Mouse (Mus musculus) cerebellum, adult 2 months (tissue): ENCODE data around the gene Dennd2a. TPM values are rescaled to one million over a fixed set of nuclear protein-coding genes. Genes with fewer than 3 reads are reported as not detected.

Experiments used
- DNase-seq, 2 experiments: peaks; one replicate each; pipeline ENCODE4 v3.0.0; 2021
- H3K27ac ChIP-seq: fragments of 200-500 bp; 2 replicates; pipeline ENCODE4 v1.5.1; 2012; ENCODE audit warnings: low read length, control low read depth, inconsistent platforms; ENCODE audit not compliant: insufficient read depth
- H3K27me3 ChIP-seq: fragments of 200-500 bp; 2 replicates; pipeline ENCODE4 v1.6.1; 2012; ENCODE audit warnings: inconsistent platforms, mild to moderate bottlenecking, low read length, moderate library complexity; ENCODE audit not compliant: control insufficient read depth, insufficient read depth
- H3K4me1 ChIP-seq: fragments of 200-500 bp; 2 replicates; pipeline ENCODE4 v1.6.1; 2011; ENCODE audit warnings: low read length; ENCODE audit not compliant: control insufficient read depth, insufficient read depth
- H3K4me3 ChIP-seq: fragments of 200-500 bp; replicated peaks from 2 replicates; pipeline ENCODE3; 2011; ENCODE audit warnings: mild to moderate bottlenecking, low read depth, low read length, control low read depth; ENCODE audit not compliant: insufficient read depth
- CTCF ChIP-seq: fragments of 200-500 bp; IDR thresholded peaks from 2 replicates; pipeline ENCODE4 v1.5.1; 2011; ENCODE audit warnings: low read depth, mild to moderate bottlenecking, control low read depth, low read length, moderate library complexity, borderline replicate concordance; ENCODE audit not compliant: insufficient read depth
- POLR2A ChIP-seq: fragments of 200-500 bp; IDR thresholded peaks from 2 replicates; pipeline ENCODE4 v1.6.1; 2011; ENCODE audit warnings: low read length, control low read depth, borderline replicate concordance; ENCODE audit not compliant: insufficient read depth
- WGBS: fragments of 180-500 bp; shearing (Covaris S2); methylation state at CpG from one replicate; pipeline ENCODE4 v1.1.7; 2018; 5-methylcytosine and 5-hydroxymethylcytosine counted together
- polyA plus RNA-seq: library from polyadenylated mRNA; depleted of rRNA; stranded (reverse); fragments of >200 nt; gene quantifications from 2 replicates; pipeline ENCODE4 v1.2.3, GENCODE M21; 2012; rRNA removed

Dennd2a gene
- 12.3 and 13.5 TPM in 2 replicates for polyA plus RNA-seq

DNA sequence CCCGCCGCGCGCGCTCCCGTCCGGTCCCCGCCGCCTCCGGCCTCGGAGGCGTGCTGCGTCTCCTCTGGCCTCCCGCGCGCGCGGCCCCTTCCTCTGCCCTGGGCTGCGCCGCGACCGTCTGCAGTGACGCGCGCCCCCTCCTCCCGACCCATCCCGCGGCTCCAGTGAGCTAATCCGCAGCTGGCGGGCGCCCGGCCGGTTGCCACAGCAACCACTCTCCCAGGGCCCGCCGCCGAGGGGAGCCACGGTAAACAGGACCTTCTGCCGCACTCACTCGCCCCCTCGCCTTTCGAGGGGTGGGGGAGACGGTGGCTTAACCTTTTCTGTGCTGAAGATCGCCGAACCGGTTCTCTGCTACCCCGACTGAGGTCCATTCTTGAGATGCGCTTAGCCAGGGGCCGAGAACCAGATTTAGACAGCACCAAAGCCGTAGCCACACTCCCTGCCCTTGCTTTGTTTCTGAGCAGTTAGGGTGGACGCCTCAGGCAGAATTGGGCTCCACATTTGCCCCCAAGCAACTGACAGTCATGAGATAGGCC is at the start of gene Dennd2a:
Gene Dennd2a, minus strand, starts transcription at position 145 of the 539 bp plus-strand sequence.
- no peaks in the 10 kb centered on the region for H3K27me3 ChIP-seq
- no peak for TF ChIP-seq CTCF
- TF ChIP-seq POLR2A = no peak
- peak within 1 kb of the TSS; percentile 53 for H3K27ac ChIP-seq
- peak within 1 kb of the TSS; percentile 71 for H3K4me3 ChIP-seq
- WGBS = 1% methylated on average over 49 of the region's 50 CpGs
- DNase-seq = peak; percentile 72
- peaks cover 8% of the 10 kb centered on the region; the same call in 1 of the 2 replicates for H3K4me1 ChIP-seq

DNA sequence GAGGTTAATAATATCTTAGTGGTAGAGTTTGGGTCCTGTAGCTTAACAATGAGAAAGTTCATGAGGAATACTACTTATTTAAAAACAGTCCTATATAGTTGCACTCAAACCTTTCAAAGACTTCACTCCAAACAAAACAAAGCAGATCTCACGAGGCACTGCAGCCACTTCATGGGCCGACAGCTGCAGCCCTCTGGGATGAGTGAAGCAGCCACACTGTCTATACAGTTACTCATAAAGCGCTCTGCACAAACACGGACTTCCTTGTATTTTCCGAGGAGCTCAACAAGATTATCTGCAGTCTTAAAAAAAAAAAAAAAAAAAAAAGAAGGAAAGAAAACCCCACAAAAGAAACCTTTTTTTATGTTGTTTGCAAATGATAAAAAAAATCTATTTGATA is 49.7 kb upstream of the Dennd2a start:
- 73% methylated on average over 5 of the region's 5 CpGs for WGBS
- TF ChIP-seq CTCF = no peak
- TF ChIP-seq POLR2A = no peak
- no peaks in the 10 kb centered on the region for H3K4me1 ChIP-seq
- no peak overlapping the region for H3K27ac ChIP-seq
- no peak for DNase-seq
- no peak overlapping the region for H3K4me3 ChIP-seq
- H3K27me3 ChIP-seq = no peaks in the 10 kb centered on the region

DNA sequence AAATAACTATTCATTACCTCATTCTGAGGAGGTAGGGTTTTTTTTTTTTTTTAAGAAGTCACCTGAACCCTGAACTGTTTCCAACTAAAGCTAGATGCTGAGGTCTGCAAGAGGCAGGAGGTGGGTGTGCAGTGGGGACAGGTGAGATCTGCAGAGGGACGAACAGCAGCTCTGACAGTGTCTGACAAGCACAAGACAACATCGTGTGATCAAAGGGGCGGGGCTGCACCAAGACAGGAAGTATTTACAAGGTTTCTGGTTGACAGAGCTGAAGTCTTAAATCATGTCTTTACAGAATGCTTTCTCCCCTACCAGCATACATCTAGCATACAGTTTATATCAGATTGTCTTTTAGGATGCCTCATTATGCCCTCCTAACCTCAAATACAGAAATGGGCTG is 49.2 kb upstream of the Dennd2a start:
- H3K27me3 ChIP-seq = no peaks in the 10 kb centered on the region
- H3K4me3 ChIP-seq = no peak overlapping the region
- H3K4me1 ChIP-seq = no peaks in the 10 kb centered on the region
- TF ChIP-seq POLR2A (no peak), CTCF (no peak)
- H3K27ac ChIP-seq = no peak overlapping the region
- no peak for DNase-seq
- whole genome bisulfite sequencing = 78% methylated on average over 3 of the region's 3 CpGs

DNA sequence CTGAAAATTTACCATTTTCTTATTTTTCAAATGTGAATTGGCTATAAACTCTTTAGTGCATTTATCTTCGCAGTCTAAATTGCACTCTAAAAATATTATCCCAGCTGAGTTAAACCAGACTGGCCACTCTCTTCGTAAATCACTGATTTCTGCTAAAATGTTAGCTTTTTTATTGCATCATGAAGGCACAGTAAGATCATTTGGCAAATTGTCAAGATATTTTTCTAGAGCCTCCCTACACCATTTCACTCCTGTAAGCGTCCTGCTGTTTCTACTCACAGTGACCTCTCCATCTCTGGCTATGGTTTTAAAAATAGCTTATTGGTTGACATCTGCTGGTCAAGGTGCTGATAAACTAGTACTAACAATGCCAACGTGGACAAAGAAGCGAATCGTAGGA is 48.4 kb upstream of the Dennd2a start:
- TF ChIP-seq POLR2A = no peak
- TF ChIP-seq CTCF = no peak
- Histone ChIP-seq H3K27me3 (no peaks in the 10 kb centered on the region), H3K4me3 (no peak overlapping the region), H3K4me1 (no peaks in the 10 kb centered on the region), H3K27ac (no peak overlapping the region)
- DNase-seq = no peak
- 52% methylated on average over 6 of the region's 6 CpGs for WGBS

DNA sequence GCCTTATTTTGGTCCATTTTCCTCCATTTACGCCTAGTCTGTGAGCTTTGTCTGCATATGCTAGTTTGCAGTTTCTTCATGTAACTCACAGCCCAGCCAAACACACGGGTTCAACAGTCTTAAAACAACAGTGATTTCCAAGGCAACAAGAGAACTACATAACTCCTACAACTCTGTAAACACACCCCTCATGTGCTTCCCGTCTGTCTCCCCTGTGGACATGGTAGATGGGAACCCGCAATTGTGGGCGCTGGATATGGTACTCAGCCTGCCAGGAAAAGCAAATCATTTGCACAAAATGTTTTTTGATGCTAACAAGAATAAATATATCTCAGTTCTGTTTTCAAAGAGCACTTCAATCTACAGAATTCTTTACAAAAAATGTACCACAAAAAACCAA is 46.9 kb upstream of the Dennd2a start:
- no peak for DNase-seq
- WGBS = 84% methylated on average over 5 of the region's 5 CpGs

DNA sequence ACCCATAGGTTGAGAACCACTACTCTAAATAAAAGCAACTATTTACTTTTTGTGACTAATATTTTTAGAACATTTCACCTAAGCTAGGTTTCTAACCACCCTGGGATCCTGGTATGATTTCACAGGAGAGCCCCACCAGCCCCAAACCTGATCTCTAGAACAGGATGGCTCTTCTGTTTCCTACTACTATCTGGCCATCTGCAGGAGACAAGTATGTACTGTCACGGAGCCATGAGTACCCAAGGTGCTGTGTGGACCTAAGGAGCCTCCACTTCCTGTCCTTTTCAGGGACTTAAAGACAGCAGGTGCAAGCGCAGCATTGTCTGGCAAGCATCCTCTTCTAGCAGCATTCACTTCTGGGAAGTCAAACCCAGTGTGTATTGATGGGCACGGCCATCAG is 44.2 kb upstream of the Dennd2a start:
- WGBS = 52% methylated on average over 3 of the region's 3 CpGs
- H3K4me3 ChIP-seq = no peak overlapping the region
- no peak for DNase-seq
- H3K4me1 ChIP-seq = peaks cover 6% of the 10 kb centered on the region; the same call in 1 of the 2 replicates
- no peaks in the 10 kb centered on the region for H3K27me3 ChIP-seq
- no peak for TF ChIP-seq CTCF
- no peak for TF ChIP-seq POLR2A
- no peak overlapping the region for H3K27ac ChIP-seq

More for the DNA sequence above, 46.9 kb upstream of the Dennd2a start:
- TF ChIP-seq CTCF (no peak), POLR2A (no peak)
- Histone ChIP-seq H3K27me3 (no peaks in the 10 kb centered on the region), H3K4me3 (no peak overlapping the region), H3K27ac (no peak overlapping the region), H3K4me1 (no peaks in the 10 kb centered on the region)

DNA sequence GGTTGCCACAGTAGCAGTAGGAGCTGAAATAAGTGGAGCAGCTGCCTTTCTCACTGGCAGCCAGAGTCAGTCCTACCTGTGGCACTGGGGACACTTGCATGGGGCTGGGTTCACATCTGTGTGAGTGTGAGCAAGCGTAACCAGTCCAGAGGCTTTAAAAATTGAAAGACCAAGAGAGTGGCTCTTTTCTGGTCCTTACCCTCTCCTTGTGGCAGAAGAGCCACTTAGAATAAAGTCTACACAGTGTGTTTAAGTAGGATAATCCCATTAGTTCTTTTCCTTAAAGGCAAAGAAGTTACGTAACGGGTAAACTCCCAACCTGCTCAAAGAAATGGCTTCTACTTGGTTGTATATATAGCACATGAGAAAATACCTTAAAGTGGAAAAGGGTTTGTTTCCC is 43.2 kb upstream of the Dennd2a start:
- Histone ChIP-seq H3K4me3 (no peak overlapping the region), H3K27me3 (no peaks in the 10 kb centered on the region), H3K27ac (no peak overlapping the region), H3K4me1 (peaks cover 6% of the 10 kb centered on the region; the same call in 1 of the 2 replicates)
- no peak for TF ChIP-seq CTCF
- TF ChIP-seq POLR2A = no peak
- DNase-seq = no peak
- 92% methylated on average over 3 of the region's 3 CpGs for WGBS

DNA sequence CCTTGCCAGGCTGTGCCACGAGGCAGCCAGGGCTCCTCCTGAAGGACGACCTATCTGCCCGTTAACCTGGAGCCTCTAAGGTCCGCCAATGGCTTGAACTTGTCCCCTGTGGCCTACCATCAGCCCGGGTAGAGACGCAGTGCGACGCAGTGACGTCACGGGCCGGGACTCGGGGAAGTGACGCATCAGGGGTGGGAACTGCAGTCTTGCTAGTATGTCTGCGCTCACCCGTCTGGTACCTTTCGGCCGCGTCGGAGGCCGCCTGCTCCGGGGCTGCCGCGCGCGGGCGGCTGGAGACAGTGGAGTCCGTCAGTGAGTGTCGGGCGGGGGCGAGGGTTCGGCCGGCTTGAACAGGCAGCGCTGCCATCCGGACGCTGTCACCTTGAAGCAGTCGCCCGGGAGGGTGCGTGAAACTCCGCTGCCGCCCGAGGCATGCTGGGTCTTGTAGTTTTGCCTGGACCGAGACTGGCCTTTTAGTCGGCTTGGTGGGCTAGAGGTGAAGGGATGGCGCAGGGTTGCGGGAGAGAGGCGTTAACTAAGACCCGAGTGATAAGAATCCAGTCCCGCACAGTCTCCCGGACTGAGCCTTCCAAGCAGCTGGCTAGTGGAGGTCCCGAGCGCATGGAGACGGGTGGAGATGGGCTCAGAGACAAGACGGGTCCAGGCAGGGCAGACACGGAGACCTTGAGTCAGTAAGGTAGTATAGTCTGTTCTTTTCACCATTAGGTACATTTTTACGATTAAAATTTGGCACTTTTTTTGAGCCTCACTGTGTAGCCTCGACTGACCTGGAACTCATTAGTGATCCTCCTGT is 34.9 kb upstream of the Dennd2a start, which contains the start of gene Ndufb2:
Gene Ndufb2, plus strand, starts transcription at position 174 of the 814 bp plus-strand sequence.
- DNase-seq = peak; percentile 96 to 98
- peaks cover 9% of the 10 kb centered on the region for H3K4me1 ChIP-seq
- H3K27ac ChIP-seq = peak within 1 kb of the TSS; percentile 98
- peak within 1 kb of the TSS; percentile 82 for H3K4me3 ChIP-seq
- no peaks in the 10 kb centered on the region for H3K27me3 ChIP-seq
- no peak for TF ChIP-seq CTCF
- TF ChIP-seq POLR2A = peak; percentile 85; the same call in 1 of the 2 replicates
- WGBS = under 1% methylated on average over 56 of the region's 56 CpGs
